ENCODE assay signal across 11 mouse cellular contexts in the genomic region with DNA sequence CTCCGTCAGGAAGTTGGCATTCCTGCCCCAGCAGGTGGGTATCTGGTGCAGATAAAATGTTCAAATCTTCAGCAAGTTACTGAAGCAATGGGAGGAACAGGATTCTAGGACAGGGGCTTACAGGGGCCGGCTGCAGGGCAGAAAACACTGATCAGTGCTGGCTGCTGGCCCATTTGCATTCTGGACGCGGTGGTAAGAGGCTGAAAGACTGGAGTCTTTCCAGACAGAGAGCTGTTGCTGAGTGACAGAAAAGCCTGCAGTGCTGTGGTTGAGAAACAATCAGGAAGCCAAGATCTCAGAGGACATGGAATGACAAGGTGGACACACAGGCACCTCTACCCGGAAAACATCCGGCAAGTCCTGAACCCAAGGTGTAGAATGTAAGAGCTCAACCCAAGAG. TPM values are rescaled to one million over a fixed set of nuclear protein-coding genes. Genes with fewer than 3 reads are reported as not detected.
DNase-seq lines count a peak whose midpoint lies in the region; ATAC-seq and TF ChIP-seq lines count a peak whose summit lies in the region.
"Had no signal": no experiment of that assay in that cellular context is flagged by ENCODE, and none has a peak within 500 bp of the region (broad histone marks: within the 10 kb centered on the region; RNA-seq: fewer than 3 reads in every experiment).

No protein-coding gene starts in this region.

- H3K4me1 ChIP-seq in forebrain, embryonic 14.5 days (ENCODE audit: control insufficient read depth, insufficient read depth, low read length), result peaks cover 32% of the 10 kb centered on the region
- no peaks in the 10 kb centered on the region for H3K4me1 ChIP-seq in liver, postnatal 0 days (ENCODE audit: insufficient read depth)

- TF ChIP-seq CTCF in layer of hippocampus, adult 2 months (conservative IDR thresholded peaks at IDR 0.05), result no peak
- no peak for TF ChIP-seq CTCF in liver, postnatal 0 days (IDR thresholded peaks at IDR 0.05; ENCODE audit: low read depth)

- peaks cover 44% of the 10 kb centered on the region for H3K36me3 ChIP-seq in forebrain, embryonic 14.5 days (ENCODE audit: control insufficient read depth, insufficient read depth, low read length)
- no peaks in the 10 kb centered on the region for H3K36me3 ChIP-seq in liver, postnatal 0 days (replicated peaks; ENCODE audit: insufficient read depth, low read length)

- peak overlapping the region; percentile 67 for H3K27ac ChIP-seq in layer of hippocampus, adult 2 months
- peak overlapping the region; percentile 60; the same call in 1 of the 2 replicates for H3K27ac ChIP-seq in forebrain, embryonic 14.5 days (ENCODE audit: low read depth, low read length)
- no peak overlapping the region for H3K27ac ChIP-seq in liver, postnatal 0 days (ENCODE audit: low read depth)

- 15% methylated on average over 6 of the region's 6 CpGs for WGBS in forebrain, embryonic 14.5 days
- WGBS in liver, postnatal 0 days (ENCODE audit: insufficient replicate concordance), result 76% methylated on average over 6 of the region's 6 CpGs

- peak; percentile 49; the same call in 1 of the 2 replicates for ATAC-seq in forebrain, embryonic 14.5 days
- ATAC-seq in liver, postnatal 0 days, result no peak

- H3K4me3 ChIP-seq in layer of hippocampus, adult 2 months, result peak overlapping the region; percentile 6; the same call in 1 of the 2 replicates
- no peak overlapping the region for H3K4me3 ChIP-seq in forebrain, embryonic 14.5 days (ENCODE audit: low read depth, low read length)
- no peak overlapping the region for H3K4me3 ChIP-seq in liver, postnatal 0 days (ENCODE audit: low read depth, low read length)

- peak overlapping the region; percentile 3; the same call in 1 of the 2 replicates for H3K4me2 ChIP-seq in forebrain, embryonic 14.5 days (ENCODE audit: low read length)
- no peak overlapping the region for H3K4me2 ChIP-seq in liver, postnatal 0 days (ENCODE audit: low read depth, low read length)

- no peaks in the 10 kb centered on the region for H3K27me3 ChIP-seq in forebrain, embryonic 14.5 days (replicated peaks; ENCODE audit: control insufficient read depth, insufficient read depth, low read length)
- H3K27me3 ChIP-seq in liver, postnatal 0 days (ENCODE audit: insufficient read depth, low read length), result no peaks in the 10 kb centered on the region

- no peak overlapping the region for H3K9ac ChIP-seq in forebrain, embryonic 14.5 days (ENCODE audit: low read length)
- H3K9ac ChIP-seq in liver, postnatal 0 days (replicated peaks), result no peak overlapping the region

- no peaks in the 10 kb centered on the region for H3K9me3 ChIP-seq in forebrain, embryonic 14.5 days (replicated peaks; ENCODE audit: control insufficient read depth, low read length)
- H3K9me3 ChIP-seq in liver, postnatal 0 days (ENCODE audit: low read length), result no peaks in the 10 kb centered on the region

- DNase-seq in layer of hippocampus, adult 2 months (ENCODE audit: low spot score in 2 of 2), result peak in 1 of 2 experiments; percentile 43
- no peak for DNase-seq in layer of hippocampus, adult 9-10 months (ENCODE audit: low spot score)
- peak; percentile 67 for DNase-seq in cerebellum, adult 9-10 months
- peak; percentile 75 for DNase-seq in forebrain, embryonic 14.5 days (ENCODE audit: low spot score)
- peak; percentile 40 for DNase-seq in lung, postnatal 14 days
- no peak for DNase-seq in spleen, postnatal 36 days (ENCODE audit: low spot score in 2 of 2)
- DNase-seq in liver, postnatal 0 days, result no peak

- TF ChIP-seq EP300 in liver, postnatal 0 days (IDR thresholded peaks at IDR 0.05; ENCODE audit: low read depth), result no peak

RNA-seq across cellular contexts. Expression of gene Kif1a, which starts 16.6 kb away (rescaled TPM):
- total RNA-seq in layer of hippocampus, adult 2 months (2021), result 100 to 1,000 TPM; 609 to 644 TPM
- polyA plus RNA-seq in forebrain, embryonic 14.5 days (2014; fragmentation: Nextera tagmentation; extraction: Ambion mirVana), result 182 and 247 TPM in 2 replicates
- polyA plus RNA-seq in liver, postnatal 0 days (2015; fragmentation: Nextera tagmentation; extraction: Ambion mirVana), result 0.17 and 0.28 TPM in 2 replicates
- total RNA-seq: megakaryocyte, adult 5-6 weeks had no signal

RNA-seq across cellular contexts. Expression of gene Agxt, which starts 49.9 kb away (rescaled TPM):
- total RNA-seq in layer of hippocampus, adult 2 months (2021), result not detected
- polyA plus RNA-seq in forebrain, embryonic 14.5 days (2014; fragmentation: Nextera tagmentation; extraction: Ambion mirVana), result not detected in 2 replicates
- 443 and 456 TPM in 2 replicates for polyA plus RNA-seq in liver, postnatal 0 days (2015; fragmentation: Nextera tagmentation; extraction: Ambion mirVana)
- total RNA-seq: ES-E14; gastrocnemius, adult 8-10 months; layer of hippocampus, postnatal 14 days; megakaryocyte, adult 5-6 weeks had no signal

Comparison
In these comparisons a context has a peak if more than half of its experiments do, and no peak if none do; other contexts are left out.
1. DNase-seq: peak in cerebellum, adult 9-10 months (single experiment), forebrain, embryonic 14.5 days (single experiment) and lung, postnatal 14 days (single experiment); none in layer of hippocampus, adult 9-10 months (single experiment), spleen, postnatal 36 days (0 of 2) and liver, postnatal 0 days (single experiment).
2. RNA of gene Kif1a, which starts 16.6 kb away (polyA plus RNA-seq): 182 to 247 TPM in forebrain, embryonic 14.5 days; 0.17 to 0.28 TPM in liver, postnatal 0 days; every median in the first group is over 100 times any median in the second.
3. RNA of gene Agxt, which starts 49.9 kb away (polyA plus RNA-seq): 443 to 456 TPM in liver, postnatal 0 days; not detected in forebrain, embryonic 14.5 days; every median in the first group is over 100 times any median in the second.